Mouse (Mus musculus) adrenal gland, adult 8-10 months (tissue): ENCODE results near the gene Sars2. TPM values are rescaled to one million over a fixed set of nuclear protein-coding genes. Genes with fewer than 3 reads are reported as not detected.
A peak's percentile ranks its signal among the peaks of the same experiment; 100 is the strongest.

Experiments
- DNase-seq: peaks from one replicate; pipeline ENCODE4 v3.0.0; 2022
- total RNA-seq, 4 experiments: library from RNA; stranded (reverse); gene quantifications; 2 replicates each; pipeline ENCODE4 v1.2.4; 2022

Gene Sars2
- total RNA-seq, 4 experiments from 2014 or later, result 18.0 to 26.2 (median 20.3) TPM

- DNase-seq, result peak; percentile 69
Observed at GRCm38 (mm10) chr7:28780067-28780658, 38.4 kb downstream of the Sars2 start.

DNA sequence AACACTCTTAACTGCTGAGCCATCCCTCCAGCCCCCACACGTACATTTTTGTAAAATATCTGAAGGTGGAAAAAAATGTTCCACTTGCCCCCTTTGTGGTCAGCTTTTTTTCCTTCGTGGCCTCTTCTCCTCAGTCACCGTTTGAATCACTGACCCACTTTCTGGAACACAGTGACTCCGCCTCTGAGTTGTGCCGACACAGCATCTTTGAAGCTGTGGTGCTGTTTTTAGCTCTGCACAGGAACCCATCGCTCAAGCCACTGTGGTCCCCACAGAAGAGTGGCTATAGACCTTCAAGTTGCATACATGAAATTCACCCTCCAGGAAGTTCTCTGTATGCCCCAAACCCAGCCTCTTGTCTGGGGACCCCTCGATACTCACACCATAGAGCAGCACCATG, 39.1 kb downstream of the Sars2 start:
- DNase-seq, result no peak

DNA sequence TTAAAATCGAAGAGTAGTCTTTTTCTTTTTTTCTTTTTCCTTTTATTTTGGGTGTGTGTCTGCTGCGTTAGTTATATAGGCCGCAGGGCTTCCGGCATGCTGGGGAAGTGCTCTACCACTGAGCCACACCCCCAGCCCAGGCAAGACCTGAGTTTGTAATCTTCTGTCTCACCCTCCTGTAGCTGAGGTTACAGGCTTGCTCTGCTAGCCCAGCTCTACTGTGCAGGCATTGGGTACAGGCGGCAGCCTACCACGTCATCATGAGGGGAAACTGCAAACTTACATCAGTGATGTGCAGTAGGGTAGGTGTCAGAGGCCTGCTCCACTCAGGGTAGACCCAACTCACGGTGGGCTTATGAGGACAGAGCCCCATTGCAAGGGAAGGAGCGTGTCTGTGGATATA, 39.5 kb downstream of the Sars2 start:
- no peak for DNase-seq

DNA sequence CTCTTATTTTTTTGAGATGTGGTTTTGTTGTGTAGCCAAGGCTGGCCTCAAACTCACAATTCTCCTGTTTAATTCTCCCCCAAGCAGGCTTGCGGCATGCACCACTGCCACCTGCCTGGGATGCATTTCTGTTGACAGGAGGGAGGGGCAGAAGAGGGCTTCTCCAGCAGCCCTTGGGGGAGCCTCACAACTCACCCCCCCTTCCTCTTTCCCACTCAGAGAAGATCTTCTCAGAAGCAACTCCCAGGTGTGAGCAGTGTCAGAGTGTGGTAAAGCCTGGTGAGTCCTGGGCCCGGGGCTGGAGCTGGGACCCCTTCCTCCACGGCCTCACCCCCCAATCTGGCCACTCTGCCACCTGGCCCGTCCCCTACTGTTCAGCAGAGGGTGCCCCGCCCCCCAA, 43.4 kb downstream of the Sars2 start:
- DNase-seq, result no peak

GRCm38 (mm10) chr7:28787884-28788283, 46.1 kb downstream of the Sars2 start:
- DNase-seq, result no peak

- DNase-seq, result no peak
Observed at GRCm38 (mm10) chr7:28788307-28789195, 46.8 kb downstream of the Sars2 start, which contains the start of gene Rinl. TSS of gene Rinl (plus strand) at chr7:28788969.

DNA sequence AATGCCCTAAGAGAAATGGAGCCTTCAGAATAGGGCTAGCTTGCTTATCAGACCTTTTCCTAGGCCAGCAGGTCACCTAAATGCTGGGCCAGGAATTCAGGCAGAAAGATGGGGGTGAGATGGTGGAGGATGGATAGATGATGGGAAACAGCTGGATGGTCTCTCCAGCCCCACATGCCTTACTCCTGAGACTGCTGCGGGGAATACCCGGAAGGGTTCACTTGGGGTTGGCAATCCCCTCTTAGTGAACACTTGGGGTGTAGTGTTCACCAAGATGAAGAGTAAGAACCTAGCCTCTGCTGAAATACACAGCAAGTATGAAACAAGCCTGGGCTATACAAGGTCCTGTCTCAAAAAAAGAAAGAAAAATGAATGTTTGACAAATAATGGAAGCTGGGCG, 47.4 kb downstream of the Sars2 start:
- DNase-seq, result no peak

DNA sequence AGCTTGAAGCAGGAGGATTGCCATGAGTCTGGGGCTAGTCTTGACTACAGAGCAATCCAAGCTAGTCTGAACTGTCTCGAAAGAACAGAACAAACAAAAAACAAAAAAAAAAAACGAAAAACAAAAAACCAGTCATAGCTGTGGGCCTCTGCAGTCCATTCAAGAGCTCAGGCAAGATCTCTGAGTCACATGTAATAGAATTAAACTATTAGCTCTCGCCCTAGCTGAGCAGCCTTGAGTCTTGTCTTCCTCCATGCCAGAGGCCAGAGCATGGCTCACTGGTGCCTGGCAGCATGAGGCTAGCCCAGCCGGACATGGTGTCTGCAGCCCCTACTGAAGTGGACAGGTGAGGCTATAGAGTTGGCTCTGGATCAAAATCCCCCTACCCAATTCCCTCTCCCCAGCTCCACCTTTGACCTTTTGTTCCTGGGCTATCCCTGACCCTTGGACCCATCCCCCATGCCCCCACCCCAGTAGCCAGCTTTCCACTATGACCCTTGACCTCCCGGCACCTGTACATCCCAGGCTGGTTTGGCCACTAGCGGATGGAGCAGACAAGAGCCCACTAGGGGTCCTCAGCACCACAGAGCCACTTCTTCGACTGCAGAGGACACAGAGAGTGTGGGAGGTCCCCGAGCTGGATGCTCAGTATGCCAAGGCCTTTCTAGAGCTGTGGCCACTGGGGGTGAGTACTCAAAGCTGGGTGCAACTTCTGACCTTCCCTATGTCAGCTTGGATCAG, 48.4 kb downstream of the Sars2 start:
- DNase-seq, result no peak

DNA sequence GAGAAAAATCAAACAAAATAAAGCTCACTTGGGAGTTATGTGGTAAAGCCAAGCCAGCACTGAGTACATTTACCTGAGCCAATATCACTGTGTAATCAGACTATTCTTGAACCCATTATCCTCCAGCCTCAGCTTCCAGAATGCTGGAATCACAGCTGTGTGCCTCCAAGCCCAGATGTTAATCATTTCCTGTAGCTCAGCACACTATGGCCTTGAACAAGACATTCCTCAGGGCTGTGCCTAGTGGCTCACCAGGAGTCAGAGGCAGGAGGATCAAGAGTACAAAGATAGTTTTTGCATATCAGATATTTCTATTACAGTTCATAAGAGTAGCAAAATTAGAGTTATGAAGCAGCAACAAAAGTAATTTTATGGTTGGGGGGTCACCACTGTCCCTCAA, 49.9 kb downstream of the Sars2 start:
- DNase-seq, result no peak

- DNase-seq, result no peak
Observed at GRCm38 (mm10) chr7:28792391-28793185, 50.8 kb downstream of the Sars2 start.

- no peak for DNase-seq
Observed at GRCm38 (mm10) chr7:28793834-28794233, 52.0 kb downstream of the Sars2 start.

DNA sequence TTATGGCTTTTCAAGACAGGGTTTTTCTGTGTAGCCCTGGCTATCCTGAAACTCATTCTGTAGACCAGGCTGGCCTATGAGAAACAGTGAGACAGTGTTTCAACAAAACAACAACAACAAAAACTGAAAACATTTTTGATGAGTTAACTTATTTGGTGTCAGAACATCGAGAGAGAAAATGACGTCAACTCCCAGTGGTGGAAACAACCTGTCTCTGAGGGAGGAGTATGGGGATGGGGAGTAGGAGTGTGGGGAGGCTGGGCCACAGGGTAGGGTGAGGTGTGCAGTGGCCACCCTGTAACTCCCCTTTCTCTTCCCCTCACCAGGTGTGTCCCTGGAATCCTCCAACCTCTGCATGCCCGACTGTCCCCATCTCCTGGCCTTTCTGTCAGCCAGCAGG, 52.7 kb downstream of the Sars2 start:
- DNase-seq, result no peak

GRCm38 (mm10) chr7:28795832-28796231, 54.0 kb downstream of the Sars2 start:
- no peak for DNase-seq

DNA sequence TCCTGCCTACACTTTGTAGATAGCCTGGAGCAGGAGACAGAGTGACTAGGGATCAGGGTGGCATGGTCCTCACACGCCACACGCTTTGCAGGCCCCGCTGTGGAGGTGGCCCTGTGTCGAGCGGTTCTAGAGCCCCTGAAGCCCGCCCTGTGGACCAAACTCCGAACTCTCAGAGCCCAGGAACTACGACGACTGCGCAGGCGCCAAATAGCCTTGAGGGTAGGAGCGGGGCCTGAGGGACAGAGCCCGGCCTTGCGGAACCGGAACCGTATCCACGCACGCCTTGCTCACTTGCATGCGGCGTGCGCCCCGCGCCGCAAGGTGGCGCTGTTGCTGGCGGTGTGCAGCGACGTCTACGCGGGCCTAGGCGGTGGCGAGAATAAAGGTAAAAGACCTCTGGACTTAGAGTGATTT, 54.8 kb downstream of the Sars2 start:
- peak; percentile 83 for DNase-seq

DNA sequence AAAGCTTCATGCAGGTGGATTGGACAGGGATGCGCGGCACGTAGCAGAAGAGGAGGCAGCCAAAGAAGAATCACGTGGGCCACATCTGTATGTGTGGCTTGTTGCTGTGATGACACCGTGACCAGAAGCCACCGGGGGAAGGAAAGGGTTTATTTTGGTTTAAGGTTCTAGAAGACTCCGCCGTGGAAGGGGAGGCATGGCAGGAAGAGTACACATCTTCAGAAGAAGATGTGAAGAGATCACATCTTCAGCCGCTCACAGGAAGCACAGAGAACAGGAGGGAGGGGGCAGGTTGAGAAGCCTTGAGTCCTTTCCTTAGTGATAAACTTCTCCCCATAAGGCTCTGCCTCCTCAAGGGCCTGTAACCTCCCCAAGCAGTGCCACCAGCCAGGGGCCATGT, 58.2 kb downstream of the Sars2 start:
- no peak for DNase-seq

DNA sequence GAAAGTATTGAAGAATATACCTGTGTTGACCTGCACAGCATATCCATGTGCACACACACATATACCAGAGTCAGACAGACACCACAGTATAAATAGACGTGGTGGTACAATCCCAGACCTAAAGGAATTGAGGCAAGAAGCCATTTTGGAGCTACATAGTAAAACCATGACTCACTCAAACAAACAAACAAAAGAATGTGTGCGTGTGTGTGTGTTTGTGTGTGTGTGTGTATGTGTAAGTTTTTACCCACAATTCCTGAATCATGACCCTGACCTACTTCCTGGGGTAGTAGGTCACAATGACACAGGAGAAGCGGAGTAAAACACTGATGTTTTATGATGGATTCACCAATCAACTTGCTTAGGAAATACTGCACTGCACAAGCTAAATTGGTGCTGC, 59.7 kb downstream of the Sars2 start:
- no peak for DNase-seq

GRCm38 (mm10) chr7:28801901-28802670, 60.3 kb downstream of the Sars2 start:
- no peak for DNase-seq

- no peak for DNase-seq
Observed at GRCm38 (mm10) chr7:28802846-28803588, 61.2 kb downstream of the Sars2 start.
